Mouse (Mus musculus): ENCODE measurements at regions not wholly inside any gene's neighbourhood (a gene's known extent, or its start where the extent isn't known, plus 50 kb on each side); places are given as distances from the start of the nearest gene placed in this dataset.

DNA sequence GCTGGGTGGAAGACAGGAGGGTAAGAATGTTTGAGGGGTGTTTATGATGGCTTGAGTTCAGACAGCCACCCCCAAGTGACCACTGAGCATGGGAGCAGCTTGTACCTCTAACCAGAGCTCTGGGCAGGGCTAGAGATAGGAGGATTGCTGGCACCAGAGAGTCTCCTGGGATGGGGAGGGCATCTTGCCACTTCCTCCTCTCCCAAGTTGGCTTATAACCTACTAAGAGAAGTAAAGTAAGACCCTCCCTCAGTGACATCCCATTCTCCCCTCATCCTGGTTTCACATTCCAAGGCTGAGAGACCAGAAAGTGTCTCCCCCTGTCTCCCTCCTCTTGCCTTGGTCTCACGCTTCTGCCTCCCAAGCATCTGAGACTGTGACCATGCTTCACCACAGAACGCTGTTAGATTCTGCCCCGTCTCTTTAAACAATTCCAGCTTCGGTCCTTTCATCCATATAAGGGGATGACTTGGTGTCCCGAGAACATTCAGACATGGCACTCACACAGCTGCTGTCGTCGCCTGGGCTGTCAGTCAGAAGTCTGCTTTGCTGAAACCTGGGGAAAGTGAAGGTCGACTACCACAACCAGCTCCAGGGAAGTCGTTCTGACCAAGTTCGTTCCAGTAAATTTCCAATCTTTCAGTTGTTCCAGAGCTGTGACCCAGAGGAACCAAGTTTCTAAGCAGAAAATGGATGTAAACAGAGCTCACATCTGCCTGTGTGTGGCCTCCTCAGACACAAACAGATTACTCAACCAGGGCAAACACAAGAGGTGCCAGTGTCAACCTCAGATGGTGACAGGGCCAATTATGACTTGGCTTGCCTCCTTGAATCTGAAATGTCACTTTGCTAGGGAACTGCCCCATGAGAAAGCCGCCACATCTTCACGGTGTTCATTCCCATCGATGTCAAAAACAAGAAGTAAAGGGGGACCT, 85.3 kb upstream of the Rbms3 start:
- no peak for DNase-seq (ENCODE audit: low spot score in 2 of 2)
- intact Hi-C loops (cut with DNase I), result no loop called here

DNA sequence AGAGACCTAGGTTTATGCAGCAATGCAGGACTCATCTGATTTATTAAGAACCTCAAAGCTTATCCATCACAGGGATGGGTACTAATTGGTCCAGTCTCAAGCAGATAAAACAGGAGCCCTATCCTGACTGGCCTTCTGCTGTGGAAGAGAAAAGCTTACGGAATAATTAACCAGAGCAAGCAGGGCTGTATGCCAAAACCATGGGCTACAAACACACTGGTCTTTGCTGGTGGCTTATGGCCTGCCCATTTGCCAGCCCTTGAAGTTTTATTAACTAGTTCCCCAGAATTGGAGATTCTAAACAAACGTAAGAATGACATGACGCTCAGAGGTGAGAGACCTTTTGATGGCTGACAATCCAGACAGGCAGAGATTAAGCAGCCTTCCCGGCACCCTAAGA, 83.4 kb upstream of the Rbms3 start:
- DNase-seq (ENCODE audit: low spot score in 2 of 2), result no peak
- intact Hi-C loops (cut with DNase I), result no loop called here

DNA sequence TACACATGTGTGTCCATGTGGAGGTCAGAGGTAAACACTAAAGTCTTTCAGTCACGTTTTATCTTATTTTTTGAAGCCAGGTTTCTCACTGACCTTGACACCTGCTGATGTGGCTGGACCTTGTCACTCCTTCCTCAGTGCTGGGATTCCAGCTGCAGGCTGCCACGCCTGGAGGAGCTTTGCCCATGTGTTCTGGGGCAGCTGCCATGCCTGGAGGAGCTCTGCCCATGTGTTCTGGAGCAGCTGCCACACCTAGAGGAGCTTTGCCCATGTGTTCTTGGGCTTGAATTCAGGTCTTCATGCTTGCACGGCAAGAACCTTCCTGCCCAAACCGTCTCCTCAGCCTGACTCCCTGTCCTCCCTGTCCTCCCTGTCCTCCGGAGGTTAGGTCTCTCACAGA, 82.1 kb upstream of the Rbms3 start:
- intact Hi-C loops (cut with DNase I), result no loop called here

DNA sequence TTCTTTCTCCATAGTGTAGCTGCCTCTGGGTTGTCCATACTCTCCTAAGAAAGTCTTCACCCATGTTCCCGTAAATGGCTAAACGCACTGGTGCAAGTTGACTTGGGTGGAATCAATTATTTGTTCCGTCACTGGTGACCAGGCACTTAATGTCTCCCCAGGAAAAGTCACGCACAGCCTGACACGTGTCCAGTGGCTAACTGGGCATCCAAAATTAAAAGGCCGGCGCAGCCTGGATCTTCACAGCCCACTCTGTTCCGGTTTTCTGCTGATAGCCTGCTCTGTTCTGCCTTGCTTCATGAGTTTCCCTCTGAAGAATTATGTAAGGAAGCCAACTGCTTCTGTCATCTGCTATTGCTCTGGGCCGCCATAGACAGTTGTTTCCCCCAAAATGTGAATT, 81.3 kb upstream of the Rbms3 start:
- no peak for DNase-seq (ENCODE audit: low spot score in 2 of 2)
- intact Hi-C loops (cut with DNase I), result no loop called here

More for the DNA sequence above, 82.1 kb upstream of the Rbms3 start:
- no peak for DNase-seq (ENCODE audit: low spot score in 2 of 2)

DNA sequence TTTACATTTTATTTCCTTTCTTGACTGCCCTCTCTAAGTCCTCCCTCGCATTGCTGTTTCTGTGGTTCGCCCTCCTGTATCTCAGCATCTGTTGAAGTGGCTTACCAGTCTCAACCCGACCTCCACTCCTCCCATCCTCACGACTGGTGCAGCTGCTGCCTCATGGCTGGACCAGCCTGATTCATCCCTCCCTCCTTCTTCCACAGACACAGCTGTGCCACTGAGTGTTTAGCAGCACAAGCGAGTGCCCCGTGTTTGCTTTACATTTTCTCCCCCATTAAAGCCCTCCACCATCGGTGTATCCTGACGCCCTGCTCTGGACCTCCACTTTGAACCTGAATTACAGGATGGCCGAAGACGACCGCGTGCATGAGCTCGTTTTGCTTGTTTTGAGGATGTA, 80.0 kb upstream of the Rbms3 start:
- intact Hi-C loops (cut with DNase I), result no loop called here
- DNase-seq (ENCODE audit: low spot score in 2 of 2), result peak in 1 of 2 experiments; percentile 3

DNA sequence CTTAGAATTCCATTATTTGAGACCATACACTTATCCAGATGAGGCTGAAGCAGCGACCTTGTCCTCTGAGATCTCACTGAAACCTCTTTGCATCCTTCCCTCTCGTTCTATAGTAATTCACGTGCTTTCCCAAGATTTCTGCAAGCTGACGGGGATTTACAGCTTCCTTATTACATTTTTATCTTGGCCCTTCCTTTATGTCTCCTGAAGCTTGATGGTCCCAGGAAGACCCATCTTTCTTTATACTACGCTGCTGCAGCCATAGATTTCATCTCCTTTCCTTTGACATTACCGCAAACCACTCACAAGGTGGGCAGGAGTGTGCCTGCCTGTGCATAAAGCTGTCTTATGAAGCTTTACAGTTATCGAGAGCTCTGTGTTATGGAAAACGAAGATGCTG, 63.3 kb upstream of the Rbms3 start:
- intact Hi-C loops (cut with DNase I), result no loop called here
- DNase-seq (ENCODE audit: low spot score in 2 of 2), result no peak

DNA sequence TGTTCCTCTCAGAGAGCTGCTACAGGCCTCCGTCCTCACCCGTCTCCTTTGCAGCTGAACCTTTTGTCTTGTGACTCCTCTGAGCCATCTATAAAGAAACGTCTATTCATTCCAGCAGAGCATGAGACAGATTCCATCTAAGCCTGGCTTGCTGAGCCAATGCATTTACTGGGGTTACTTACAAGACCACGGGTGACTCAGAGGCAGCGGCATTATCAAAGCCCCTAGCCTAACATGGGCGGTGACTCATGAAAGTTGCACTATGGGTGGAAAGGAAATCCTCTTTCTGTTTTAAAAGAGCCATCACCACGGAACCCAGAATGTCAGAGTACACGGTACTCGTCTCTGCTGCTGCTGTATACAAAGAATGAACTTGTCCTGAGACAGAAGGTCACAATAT, 62.8 kb upstream of the Rbms3 start:
- intact Hi-C loops (cut with DNase I), result no loop called here

DNA sequence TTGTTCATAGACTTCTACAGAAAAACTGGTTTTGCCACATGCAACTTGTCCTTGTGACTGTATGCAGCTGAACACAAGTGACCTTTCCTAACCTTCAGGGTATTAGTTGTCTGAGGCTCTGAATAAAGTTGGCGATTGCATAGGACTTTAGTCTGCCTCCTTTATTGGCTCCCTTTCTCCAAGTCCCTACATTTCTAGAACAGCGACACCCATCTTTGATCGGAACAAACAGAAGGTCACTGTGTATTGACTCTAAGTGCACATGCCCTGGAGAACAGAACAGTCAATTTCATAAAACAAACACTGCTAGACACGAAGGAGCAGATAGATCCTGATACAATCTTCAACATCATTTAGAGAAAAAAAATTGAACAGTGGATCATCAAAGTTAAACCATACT, 60.2 kb upstream of the Rbms3 start:
- no peak for DNase-seq (ENCODE audit: low spot score in 2 of 2)
- intact Hi-C loops (cut with DNase I), result no loop called here

More for the DNA sequence above, 62.8 kb upstream of the Rbms3 start:
- DNase-seq (ENCODE audit: low spot score in 2 of 2), result no peak

Measured in left cerebral cortex, postnatal 25 days (tissue).